Mouse (Mus musculus) v-Abl transformed pro-B cells (cell line): ENCODE data around the gene Pex5l.

Experiments
- in situ Hi-C, 2 experiments: fragments of 400-800 bp; cut with MboI; formaldehyde crosslinking; loops; one replicate each; pipeline ENCODE4 v1.15.1; 2025; ENCODE audit not compliant: unreplicated experiment in 2 of 2

The Pex5l gene

DNA sequence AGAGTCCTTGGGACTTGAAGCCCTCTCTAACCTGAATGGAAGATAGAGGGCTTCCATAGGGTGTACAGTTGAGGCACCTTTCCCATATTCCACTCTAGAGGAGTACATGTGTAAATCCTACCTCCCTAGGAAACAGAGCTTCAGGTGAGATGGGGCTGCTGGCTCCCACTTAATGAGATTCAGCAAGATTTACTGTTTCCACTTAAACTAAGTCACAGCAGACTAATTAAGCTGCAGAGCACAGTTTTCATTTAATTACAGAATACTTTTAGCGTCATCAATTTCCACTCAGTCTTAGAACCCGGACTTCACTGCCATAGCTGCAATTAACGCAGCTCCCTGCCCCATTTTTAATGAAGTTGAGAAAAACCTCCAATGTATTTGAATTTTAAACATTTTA is 181.6 kb downstream of the Pex5l start:
- in situ Hi-C loops = no loop called here

DNA sequence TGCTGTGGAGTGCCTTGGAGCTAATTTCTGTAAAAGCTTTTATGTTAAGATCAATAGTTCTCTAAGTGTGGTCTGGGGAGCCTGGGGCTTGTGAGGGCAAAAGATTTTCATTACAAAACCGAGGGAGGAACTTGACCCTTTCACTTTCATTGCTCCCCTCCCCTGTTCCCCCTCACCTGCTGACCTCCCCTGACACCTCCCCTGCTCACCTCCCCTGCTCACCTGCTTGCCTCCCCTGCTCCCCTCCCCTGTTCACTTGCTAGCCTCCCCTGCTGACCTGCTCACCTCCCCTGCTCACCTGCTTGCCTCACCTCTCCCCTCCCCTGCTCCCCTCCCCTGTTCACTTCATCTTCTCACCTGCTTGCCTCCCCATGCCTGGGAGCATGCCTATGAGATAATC is 191.7 kb downstream of the Pex5l start:
- in situ Hi-C loops = no loop called here

DNA sequence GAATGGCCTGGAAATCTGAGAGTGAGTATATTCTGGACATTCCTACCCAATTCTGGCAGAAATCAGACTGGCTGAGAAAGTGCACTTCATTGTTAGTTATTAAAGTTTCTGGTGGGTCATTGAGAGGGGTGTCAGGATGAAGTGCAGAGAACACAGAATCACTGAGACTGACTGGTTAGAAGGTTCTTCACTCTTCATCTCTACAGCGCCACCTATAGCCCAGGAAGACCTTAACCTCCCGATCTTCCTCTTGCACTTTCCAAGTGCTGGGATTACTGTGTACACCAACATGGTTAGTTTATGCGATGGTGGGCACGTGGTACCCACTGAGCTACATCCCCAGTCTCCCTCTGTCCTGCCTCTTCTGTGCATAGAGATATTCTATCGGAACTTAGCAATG is 195.6 kb downstream of the Pex5l start:
- in situ Hi-C loops = no loop called here

DNA sequence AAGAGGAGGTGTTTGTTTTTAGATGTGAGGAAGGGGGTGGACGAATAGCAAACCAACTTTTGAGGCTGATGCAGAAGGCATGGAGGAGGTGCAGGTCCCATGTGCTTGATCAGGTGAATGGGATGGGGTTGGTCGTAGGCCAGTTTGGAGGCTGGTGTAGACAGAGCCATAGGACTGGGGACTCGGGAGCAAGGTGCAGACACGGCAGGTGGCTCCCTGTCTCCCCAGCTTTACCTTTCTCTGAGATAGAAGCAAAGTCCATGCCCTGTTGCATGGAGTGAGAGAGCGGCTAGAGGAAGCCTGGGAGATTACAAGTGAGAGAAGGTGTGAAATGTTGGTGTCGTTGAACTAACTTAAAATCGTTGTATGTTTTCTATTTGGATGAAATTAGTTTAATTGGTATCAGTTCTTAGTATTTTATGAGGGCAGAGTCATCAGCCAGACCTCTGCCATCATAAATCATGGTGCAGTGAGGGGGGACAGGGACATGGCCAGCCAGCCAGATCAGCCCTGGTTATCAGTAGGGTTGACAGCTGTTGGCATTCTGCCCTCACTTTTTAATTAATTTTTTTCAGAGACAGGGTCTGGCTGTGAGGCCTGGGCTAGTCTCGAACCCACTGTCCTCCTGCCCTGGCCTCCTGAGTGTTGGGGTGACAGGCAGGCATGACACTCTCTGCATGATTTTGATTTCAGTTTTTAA is 203.1 kb downstream of the Pex5l start:
- in situ Hi-C loops = no loop called here

- in situ Hi-C loops = no loop called here
Measured at GRCm38 (mm10) chr3:32924168-32924567, 218.9 kb downstream of the Pex5l start.

DNA sequence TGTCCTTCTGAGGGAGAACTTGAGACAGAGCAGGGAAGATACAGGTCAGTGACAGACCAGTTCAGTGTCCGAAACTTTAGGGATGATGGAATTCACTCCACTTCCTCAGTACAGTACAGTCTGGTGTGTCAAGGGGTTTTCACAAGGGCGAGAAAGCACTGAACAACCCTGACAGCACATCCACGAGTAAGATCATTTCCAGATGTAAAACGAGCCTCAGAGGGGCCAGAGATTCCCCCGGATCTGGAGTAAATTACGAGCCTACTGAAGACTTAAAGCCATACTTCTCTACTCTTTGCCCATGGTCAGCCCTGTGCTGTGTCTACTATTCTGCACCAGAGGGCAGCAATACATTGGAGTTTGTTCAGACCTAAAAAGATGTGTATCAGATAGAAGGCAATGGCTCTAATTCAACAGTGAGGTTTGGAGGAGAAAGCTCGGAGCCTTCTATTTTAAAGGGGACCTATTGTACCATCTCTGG is 232.9 kb downstream of the Pex5l start:
- in situ Hi-C loops = no loop called here

DNA sequence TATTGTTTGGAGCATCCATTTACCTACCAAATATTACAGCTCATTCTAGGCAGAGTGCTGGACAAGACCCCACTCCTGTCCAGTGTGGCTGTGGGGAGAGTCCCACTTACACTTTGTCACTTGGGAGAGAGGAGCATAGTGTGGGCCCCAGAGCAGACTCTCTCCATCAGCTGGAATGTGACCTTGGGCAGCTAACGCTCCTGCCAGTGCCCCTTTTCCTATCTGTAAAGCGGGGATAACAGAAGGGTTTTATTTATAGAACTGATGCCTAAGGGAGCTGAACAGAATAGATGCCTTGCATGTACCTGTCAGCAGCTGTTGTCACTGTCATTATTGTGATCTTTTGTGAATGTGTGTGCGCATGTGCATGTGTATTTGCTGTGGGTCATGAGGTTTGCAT is 234.6 kb downstream of the Pex5l start:
- in situ Hi-C loops = no loop called here

DNA sequence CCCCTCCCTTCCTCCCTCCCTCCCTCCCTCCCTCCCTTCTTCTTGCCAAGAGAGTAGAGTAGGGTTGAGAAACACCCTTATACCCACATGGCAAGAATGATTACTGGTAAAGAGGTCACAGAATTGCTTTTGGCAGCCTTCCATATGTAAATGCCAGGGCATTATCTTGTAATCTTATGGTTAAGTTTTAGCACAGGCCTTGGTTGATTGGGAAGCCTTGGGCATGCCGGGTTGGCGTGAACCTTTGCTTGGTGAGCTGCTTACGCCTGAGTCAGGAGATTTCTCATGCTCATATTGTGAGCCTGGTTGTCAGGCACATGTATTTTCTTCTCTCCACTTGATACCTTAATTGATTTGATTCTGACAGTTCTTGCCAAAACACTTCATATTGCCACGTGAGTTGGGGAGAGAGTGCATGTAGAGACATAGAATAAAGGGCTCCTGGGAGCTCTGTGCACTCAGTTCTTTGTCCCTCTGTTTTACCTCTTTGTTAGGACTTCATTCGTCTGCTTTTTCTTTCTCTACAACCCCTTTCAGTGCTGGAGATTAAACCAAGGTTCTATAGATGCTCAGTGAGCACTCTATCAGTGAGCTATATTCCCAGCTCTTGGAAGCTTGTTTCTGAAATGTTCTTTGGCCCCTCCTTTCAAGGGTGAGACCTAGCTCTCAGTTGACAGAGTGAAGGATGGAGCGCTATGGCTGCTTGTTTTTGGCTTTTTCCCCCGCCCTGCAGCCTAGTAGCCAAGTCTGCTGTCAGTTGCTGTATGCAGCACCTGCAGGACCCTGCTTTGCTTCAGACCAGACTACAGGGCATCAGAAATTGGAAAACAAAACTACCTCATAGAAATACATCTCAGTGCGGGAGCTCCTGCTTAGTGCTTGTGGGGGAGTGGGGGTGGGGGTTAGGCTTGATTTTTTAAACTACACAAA is 236.9 kb downstream of the Pex5l start:
- in situ Hi-C loops = no loop called here

- in situ Hi-C loops = no loop called here
Measured at GRCm38 (mm10) chr3:32904599-32904998, 238.4 kb downstream of the Pex5l start.

- in situ Hi-C loops = no loop called here
Measured at GRCm38 (mm10) chr3:32903462-32903861, 239.6 kb downstream of the Pex5l start.
